Mouse (Mus musculus): Measurements from ENCODE around the gene Ell. TPM values are rescaled to one million over a fixed set of nuclear protein-coding genes. Genes with fewer than 3 reads are reported as not detected.

Gene Ell
- polyA plus RNA-seq, 1 experiment: 18.4 TPM

DNA sequence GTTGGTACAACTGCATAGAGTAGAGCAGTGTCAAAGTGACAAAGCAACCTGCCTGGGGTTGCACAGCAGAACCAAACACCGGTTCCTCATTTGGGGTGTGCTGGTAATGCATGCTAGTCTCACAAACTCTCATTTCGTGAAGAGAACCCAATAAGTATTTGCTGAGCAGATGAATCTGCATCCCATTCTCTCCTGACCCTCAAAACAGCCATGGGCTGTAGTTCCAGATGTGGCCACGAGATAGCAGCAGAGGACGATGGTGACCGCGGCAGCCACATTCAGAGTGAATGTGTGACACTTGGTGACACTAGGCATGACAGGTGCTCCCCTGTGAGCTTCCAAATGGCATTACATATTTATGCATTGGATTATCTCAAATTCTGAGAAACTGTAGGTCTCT lies 72.6 kb downstream of the Ell start:
- no peak for DNase-seq (ENCODE audit: low read depth)

DNA sequence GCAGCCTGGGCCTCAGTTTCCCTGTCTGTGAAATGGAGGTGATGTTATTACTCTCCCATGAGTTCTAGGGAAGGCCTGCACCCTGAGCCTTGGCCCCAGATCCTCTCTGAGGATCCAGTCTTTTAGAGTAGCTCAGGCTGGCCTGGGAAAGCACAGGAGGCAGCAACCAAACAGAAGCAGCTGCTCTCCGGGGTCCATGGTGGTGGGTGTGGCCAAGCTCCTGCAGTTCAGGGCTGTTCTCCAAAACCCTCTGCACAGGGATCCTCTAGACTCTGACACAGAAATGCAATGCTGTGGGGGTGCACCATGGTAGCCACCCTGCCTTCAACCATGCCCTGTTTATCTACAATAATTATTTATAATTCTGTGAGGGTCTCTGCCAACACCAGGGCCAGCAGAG lies 74.5 kb downstream of the Ell start:
- no peak for DNase-seq (ENCODE audit: low read depth)

DNA sequence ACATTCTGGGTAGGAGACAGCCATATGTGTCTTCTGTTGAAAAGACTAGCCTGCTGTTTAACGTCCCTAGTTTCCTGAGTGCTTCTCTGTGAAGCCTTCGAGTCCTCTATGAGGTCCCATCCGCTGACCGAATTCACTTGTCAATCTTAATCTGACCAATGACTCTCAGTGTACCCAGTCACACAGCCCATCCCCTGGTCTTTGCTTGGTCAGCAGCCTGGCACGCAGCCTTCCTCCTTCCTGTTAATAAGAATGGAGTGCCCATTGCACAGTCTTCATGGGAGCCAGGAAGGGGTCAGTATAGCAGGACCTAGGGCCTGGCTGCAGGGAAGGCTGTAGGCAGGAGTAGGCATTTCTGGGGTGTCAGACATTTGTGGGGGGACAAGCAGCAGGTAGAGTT lies 75.2 kb downstream of the Ell start:
- no peak for DNase-seq (ENCODE audit: low read depth)

DNA sequence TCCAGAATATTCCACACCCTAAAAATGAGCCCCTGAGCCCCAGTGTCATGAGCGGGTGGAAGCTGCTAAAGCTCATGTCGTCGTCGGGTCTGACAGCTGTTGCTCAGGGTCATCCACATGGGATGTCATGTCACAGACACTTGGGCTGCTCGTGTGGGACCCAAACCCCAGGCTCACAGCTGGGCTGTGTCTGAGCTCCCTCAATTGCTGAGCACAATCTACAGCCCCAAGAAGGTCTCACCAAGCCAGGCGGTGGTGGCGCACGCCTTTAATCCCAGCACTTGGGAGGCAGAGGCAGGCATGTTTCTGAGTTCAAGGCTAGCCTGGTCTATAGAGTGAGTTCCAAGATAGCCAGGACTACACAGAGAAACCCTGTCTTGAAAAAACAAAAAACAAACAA lies 76.0 kb downstream of the Ell start:
- DNase-seq (ENCODE audit: low read depth): no peak

DNA sequence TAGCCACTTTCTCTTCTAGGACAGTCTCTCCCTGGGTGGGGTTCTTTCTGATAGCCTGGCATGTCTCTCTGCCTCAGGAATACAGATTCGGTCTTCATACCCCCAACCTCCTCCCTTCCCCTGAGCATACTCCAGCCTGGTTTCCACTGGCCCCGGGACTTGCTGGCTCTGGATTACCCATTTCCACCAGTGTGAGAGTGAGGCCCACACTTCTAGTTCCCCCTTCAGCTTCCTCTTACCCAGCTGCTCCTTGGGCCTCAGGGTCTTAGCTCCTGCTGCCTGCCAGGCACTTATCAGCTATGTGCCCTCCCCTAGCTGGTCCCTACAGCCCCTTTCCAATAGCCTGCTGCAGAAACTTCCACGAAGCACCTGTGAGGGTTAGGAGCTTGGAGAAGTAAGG lies 76.6 kb downstream of the Ell start, which contains the start of gene Lrrc25:
Lrrc25 (plus strand) TSS at position 262 of the 400 bp plus-strand sequence.
- DNase-seq (ENCODE audit: low read depth): no peak

DNA sequence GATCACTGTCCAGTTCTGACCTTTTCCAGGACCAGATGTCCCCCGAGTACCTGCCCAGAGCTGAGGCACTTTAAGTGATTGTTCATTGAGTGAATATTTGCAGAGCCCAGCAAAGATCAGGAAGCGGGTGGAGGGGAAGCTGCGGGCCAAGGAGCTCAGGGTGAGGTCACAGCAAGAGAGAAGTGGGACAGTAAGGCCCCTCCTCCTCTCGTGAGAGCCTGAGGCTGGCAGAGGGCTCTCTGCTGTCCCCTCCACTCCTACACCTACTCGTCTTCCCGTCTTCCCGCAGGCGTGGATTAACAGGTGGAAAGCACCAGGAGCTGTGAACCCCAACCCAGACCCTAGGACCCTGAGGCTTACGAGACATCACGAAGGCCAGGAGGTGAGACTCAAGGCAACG lies 77.4 kb downstream of the Ell start:
- no peak for DNase-seq (ENCODE audit: low read depth)

DNA sequence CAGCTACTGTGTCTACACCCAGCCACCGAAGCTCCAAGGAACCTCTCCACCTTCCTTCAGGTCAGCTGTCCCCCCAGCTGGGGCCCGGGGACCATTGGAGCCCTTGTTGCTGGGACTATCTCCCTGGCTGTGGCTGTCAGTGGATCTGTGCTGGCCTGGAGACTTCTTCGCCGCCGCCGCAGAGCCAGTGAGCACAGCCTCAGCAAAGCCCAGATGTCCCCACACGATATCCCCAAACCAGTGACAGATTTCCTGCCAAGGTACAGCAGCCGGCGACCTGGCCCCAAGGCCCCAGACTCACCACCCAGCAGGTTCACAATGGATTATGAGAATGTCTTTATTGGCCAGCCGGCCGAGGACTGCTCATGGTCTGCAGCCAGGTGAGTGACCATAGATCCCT lies 78.7 kb downstream of the Ell start:
- DNase-seq (ENCODE audit: low read depth): no peak

DNA sequence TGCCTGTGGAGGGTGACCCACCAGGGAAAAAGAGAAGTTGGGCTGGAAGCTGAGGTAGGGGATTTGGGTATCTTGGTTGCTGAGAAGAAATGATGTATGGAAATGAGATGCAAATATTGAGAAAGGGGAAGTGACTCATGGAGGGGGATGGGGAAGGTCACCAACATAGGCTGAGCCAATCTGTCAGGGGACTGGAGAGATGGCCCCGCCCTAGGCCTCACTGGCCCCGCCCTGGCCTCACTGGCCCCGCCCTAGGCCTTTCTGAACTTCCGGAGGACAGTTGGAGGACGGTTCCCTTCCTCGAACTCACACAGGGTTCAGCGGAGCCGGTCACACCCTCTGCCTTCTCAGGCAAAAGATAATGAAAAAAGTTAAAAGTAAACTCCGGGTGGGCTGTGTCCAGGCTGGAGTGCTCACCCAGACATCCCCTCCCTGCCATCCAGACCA lies 79.7 kb downstream of the Ell start:
- DNase-seq (ENCODE audit: low read depth): no peak

DNA sequence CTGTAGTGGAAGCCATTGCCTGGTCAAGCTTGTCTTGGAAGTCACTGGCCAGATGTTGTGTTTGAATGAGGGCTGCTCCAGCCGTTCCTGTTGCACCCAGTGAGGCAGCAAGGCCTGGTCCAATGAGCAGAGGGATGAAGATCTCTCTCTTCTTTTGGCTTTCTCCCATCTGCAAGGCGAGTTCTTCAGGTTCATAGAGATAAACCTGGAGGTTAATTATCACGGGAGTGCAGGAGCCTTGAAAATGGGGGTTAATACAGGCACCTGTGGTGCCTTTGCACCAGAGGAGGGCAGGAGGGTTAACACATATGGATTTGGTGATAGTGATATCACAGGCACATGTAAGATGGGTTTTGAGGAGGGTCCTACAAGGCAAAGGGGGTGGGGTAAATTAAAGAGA lies 83.0 kb downstream of the Ell start:
- DNase-seq (ENCODE audit: low read depth): no peak

DNA sequence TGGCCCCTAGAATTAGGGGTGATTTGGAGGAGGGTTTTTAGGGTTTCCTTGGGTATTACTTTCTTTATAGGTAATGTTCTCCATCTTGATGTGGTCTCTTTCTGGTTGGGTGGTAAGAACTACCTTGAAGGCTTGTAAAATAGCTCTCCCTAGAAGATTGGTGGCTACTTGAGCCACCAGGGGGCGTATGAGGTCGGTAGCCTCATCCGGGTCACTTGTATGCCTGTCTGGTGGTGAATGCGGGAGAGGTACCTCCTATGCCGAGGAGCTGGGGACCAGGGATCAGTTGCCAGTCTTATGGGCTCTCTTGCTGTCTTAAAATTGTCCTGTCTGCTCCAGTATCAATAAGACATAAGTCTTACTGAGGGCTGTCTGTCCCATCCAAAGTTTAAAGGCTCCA lies 85.8 kb downstream of the Ell start:
- no peak for DNase-seq (ENCODE audit: low read depth)

DNA sequence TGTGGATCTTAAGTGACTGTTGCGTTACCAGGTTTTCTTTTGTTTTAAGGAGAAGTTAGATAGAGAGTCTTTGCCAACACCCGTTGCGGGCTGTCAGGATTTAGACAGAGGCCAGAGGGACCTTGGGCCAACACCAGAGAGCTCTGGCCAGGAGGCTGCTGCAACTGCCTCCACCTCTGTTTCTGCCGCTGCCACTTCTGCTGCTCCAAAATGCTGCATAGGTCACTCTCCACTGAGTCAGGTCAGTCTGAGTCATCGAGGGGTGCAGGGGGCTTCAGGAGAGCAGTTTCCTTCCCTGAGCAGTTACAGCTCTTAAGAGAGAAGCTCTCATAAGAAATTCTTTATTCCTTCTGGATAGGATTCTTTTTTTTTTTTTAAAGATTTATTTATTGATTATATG lies 87.8 kb downstream of the Ell start:
- DNase-seq (ENCODE audit: low read depth): no peak

DNA sequence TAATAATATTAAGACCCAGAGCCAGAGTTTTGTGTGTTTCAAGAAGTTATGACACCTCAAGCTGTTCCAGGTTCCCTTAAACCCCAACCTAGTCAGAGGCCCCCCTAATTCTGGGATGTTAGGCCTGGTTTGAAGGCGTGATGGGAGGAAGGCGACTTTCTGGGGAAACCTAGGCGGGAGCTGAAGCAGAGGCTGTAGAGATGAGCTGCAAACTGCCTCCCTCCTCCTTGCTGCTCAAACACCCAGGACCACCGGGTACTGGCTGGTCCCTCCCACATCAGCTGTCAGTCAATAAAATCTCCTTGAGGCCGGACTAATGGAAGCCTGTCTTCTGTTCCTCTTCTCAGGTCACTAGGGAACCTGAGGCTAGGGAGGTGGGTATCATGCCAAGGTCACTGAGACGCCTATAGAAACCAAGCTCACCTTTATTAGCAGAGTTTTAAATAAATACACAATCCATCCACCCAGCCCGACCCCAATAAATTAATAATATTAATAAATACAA lies 89.8 kb downstream of the Ell start:
- DNase-seq (ENCODE audit: low read depth): no peak

DNA sequence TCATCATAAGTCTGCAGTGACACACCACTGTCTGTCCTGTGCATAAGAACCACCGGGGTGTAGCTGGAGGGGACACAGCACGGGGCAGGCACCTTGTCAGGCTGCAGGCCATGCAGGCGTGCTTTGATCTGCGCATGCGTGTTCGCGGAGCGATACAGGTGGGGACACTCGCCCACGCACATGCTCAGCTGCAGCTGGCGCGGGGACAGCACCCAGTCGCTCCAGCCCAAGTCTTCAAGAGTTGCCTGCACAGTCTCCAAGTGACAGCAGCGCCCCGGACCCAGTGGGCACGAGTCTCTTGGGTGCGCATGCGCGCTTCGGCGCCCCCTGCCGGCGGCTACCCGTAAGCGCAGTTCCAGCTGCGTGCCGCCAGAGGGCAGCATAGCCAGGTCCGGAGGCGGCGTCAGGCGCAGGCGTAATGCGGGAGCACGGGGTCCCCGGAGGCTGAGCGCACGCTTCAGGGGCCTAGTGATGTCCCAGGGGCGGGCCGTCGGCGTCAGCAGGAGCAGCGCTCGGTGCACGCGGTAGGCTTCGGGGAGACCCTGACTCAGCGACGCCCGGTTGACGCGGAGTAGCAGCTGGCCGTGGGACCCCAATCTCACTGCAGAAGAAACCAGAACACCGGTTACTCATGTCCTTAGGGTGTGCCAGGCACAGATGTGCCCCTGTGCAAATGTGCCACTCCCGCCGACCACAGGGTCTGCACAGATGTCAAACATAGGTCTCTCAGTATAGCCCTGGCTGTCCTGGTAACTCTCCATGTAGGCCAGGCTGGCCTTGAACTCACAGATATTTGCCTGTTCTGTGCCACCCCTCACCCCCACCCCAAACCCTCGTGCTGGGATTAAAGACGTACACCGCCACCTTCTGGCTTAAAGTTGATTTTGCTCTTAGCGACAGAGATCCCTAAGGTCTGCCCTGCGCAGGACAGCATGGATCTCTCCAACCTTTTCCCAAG lies 90.6 kb downstream of the Ell start:
- no peak for DNase-seq (ENCODE audit: low read depth)

DNA sequence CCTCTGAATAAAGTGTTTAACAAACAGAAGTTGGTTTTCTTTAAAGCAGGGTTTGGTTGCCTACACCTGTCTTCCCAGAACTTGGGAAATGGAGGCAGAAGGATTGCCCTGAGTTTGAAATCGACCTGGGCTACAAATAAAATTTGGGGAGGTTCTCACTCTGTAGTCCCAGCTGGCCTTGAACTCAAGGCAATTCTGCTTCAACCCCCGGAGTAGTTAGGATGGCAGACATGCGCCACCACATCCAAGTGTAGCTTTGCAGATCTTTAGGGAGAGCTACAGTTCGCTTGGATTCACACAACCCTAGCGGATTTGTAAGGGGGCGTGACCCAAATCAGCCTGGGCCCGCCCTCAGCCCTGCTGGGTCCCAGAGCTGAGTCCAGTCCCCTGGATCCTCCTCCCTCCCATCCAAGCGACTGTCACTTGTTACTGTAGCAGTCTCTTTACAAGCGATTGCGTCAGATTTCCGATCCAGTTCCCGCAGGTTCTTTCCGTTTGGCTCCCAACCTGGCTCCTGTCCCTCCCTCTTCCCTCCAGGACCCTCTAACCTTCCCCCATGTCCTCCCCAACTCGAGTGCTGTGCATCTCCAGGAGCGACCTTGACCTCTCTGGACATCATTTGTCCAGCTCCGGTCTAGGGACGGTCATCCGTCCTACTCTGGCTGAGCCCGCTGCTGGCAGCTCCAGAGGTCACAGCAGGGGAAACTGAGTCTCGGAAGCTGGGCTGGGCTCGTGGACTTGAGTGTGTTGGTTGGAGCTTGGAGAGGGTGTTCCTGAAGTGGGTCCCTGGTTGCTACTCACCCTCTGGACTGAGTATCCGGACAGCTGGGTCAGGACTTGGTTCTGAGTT lies 91.5 kb downstream of the Ell start:
- no peak for DNase-seq (ENCODE audit: low read depth)

DNA sequence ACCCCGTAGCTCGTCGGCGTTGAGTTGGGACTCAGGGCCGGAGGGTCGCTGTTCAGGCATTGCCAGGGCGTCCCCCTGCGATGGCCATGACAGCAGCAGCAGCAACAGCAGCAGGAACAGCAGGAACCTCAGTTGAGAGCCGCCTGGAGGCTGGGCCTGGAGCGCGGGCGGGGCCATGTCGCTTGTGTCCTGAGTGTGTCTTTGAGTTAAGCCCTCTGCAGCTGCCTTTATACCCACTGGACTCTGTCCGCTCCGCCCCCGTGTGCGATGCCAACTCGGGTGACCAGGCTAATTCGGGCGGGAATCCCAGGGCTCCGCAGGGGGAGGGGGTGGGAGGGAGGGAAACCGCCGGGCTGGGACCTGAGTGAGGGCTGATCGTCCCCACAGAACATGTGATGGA lies 92.2 kb downstream of the Ell start:
- DNase-seq (ENCODE audit: low read depth): no peak

DNA sequence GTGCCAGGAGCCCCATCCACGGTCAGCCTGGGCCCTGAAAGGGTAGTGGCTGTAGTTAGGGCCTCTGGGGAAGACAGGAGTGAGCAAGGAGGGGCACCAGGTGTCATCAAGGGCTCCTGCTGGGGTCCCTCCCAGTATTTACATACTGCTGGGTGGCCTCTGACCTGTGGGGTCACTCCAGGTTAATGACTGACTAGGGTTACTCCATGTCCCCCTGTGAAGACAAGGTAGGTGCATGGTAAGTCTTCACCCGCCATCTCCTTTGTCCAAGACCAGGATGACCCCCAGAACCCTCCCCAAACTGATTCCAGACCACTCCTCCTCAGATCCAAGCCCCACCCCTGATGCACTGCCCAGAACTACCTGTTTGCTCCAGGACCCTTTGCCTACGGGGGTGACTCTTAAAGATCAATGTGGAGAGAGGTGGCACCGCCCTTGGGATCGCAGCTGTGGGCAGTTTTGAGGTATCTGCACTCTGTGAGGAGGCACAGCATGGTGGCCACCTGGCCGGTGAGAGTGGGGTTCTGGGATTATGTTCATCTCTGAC lies 93.2 kb downstream of the Ell start, which contains the start of gene Gdf15:
Gdf15 (minus strand) TSS at position 111 of the 547 bp plus-strand sequence.
- no peak for DNase-seq (ENCODE audit: low read depth)

DNA sequence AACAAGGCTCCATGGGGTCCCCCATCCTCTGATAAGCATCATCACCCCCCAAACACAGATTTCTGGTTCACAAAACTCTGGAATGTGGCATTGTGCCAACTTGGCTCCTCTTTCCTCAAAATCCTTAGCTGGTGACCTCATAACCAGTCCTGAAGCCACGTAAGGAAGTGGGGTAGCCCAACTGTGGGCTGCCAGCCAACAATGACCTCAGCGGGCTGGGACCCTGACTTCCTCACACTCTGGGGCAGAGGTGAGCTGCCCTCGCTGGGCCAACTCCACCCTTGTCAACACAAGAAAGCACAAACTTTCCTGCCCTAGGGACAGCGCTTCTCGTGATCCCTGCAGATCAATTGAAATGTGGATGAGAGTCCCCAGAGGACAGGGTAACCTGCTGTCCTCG lies 94.8 kb downstream of the Ell start:
- no peak for DNase-seq (ENCODE audit: low read depth)

DNA sequence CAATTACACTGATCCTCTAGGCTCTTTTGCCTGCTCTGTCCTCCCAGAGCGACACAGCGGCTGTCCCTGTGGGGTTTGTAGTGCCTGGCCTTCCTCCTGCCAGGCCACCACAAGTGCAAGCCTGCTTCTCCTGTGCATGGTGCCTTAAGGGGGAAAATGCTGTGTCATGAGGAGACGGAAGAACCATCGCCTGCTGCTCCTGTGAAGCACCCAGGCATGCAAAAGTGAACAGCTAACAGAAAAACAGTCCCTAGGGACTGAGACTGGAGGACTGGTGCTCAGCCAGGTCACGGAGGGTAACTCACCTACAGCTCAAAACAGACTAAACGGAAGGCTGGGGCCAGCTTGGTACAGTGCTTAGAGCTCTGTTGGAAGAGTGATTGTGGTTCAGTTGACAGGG lies 96.3 kb downstream of the Ell start:
- DNase-seq (ENCODE audit: low read depth): no peak

DNA sequence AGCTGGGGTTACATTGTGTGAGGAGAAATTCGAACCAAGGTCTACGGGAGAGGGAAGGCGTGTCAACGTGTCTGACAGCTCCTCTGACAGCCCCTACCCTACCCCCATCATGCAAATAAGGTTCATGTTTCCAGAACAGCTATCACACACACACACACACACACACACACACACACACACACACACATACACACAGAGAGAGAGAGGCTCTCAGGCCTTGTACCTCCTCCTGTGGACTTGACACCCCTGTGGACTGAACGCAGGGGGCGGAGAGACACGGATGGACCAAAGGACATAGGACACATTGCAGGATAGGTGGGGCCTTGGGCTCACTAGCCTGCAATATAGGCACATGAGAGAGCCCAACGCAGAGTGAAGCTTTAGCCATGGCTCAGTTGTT lies 97.6 kb downstream of the Ell start:
- no peak for DNase-seq (ENCODE audit: low read depth)

DNA sequence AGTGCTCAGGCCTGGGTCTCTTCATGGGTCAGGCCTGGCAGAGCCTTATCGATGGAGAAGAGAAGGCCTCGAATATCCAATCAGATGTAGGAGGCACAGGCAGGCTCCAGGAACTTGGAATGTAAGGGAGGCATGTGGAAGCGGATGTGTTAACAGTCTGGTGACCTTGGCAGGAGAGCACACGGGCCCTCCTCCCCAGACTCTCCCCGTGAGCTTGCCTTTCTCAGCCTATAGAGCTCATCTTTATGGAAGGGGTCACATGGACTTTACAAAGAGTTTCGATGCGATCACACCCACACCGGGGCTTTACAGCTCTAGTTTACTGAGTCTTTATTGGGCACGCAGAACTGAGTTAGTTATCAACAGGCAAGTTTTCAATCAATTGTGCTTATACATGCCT lies 99.5 kb downstream of the Ell start:
- no peak for DNase-seq (ENCODE audit: low read depth)
